Mouse (Mus musculus) olfactory bulb, adult 2 months (tissue): ENCODE data around the gene Gng12.

Experiments used
- CTCF ChIP-seq: fragments of 200-500 bp; IDR thresholded peaks from 2 replicates; pipeline ENCODE4 v1.5.1; 2012; ENCODE audit warnings: low read depth, mild to moderate bottlenecking, low read length, moderate library complexity; ENCODE audit not compliant: insufficient read depth
- POLR2A ChIP-seq: fragments of 200-500 bp; IDR thresholded peaks from 2 replicates; pipeline ENCODE4 v1.6.1; 2012; ENCODE audit warnings: mild to moderate bottlenecking, low read depth, low read length, moderate library complexity; ENCODE audit not compliant: insufficient read depth

DNA sequence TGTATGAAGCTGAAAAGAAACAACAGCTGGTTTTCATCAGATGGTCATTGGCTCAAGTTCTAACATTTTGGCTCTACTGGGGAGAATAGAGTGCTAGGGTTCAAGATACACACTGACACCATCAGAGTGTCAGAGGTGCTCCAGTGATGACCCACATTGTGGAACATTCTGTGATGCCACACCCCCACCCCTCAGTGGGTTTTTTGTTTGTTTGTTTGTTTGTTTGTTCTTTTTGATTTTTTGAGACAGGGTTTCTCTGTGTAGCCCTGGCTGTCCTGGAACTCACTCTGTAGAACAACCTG, 115.0 kb downstream of the Gng12 start:
- TF ChIP-seq CTCF (no peak), POLR2A (no peak)
